Mouse (Mus musculus) ES-E14 (cell line): ENCODE measurements around the gene Inf2. TPM values are rescaled to one million over a fixed set of nuclear protein-coding genes. Genes with fewer than 3 reads are reported as not detected.

Experiments
- DNase-seq: peaks from one replicate; pipeline ENCODE4 v3.0.0-alpha.2; 2013; ENCODE audit warnings: low read depth, low spot score
- H3K27ac ChIP-seq: 2 replicates; pipeline ENCODE4 v1.5.1; 2012; ENCODE audit warnings: low read depth, mild to moderate bottlenecking, low read length, moderate library complexity, mixed read lengths; ENCODE audit not compliant: poor library complexity, insufficient read depth, severe bottlenecking
- H3K36me3 ChIP-seq: 2 replicates; pipeline ENCODE4 v1.6.1; 2012; ENCODE audit warnings: mild to moderate bottlenecking, low read length, moderate library complexity, mixed read lengths; ENCODE audit not compliant: control insufficient read depth, poor library complexity, insufficient read depth, severe bottlenecking
- H3K4me1 ChIP-seq, 2 experiments: fragments of 150-350 bp in 1 of 2; sonication (generic) in 1 of 2; 2 replicates each; pipeline ENCODE4 v1.6.1; 2012; ENCODE audit warnings: low read length in 2 of 2, mild to moderate bottlenecking in 1 of 2, mixed read lengths in 1 of 2; ENCODE audit not compliant: control insufficient read depth in 2 of 2, insufficient read depth in 2 of 2, poor library complexity in 1 of 2
- H3K4me3 ChIP-seq, 2 experiments: fragments of 150-350 bp in 1 of 2; sonication (generic) in 1 of 2; 2 replicates each; pipeline ENCODE4 v1.5.1; 2012; ENCODE audit warnings: low read length in 2 of 2, low read depth in 1 of 2, mild to moderate bottlenecking in 1 of 2, mixed read lengths in 1 of 2; ENCODE audit not compliant: insufficient read depth in 1 of 2, poor library complexity in 1 of 2, severe bottlenecking in 1 of 2
- H3K9ac ChIP-seq: 2 replicates; pipeline ENCODE4 v1.6.1; 2012; ENCODE audit warnings: low read depth, mild to moderate bottlenecking, low read length, mixed read lengths; ENCODE audit not compliant: poor library complexity, insufficient read depth, severe bottlenecking
- H3K9me3 ChIP-seq: fragments of 150-350 bp; sonication (generic); 2 replicates; pipeline ENCODE4 v1.6.1; 2012; ENCODE audit warnings: low read depth, mild to moderate bottlenecking, low read length; ENCODE audit not compliant: control insufficient read depth, insufficient read depth
- CHD2 ChIP-seq: IDR thresholded peaks from 2 replicates; pipeline ENCODE4 v1.6.1; 2014; ENCODE audit warnings: mild to moderate bottlenecking, low read depth, low read length, inconsistent platforms
- HCFC1 ChIP-seq: IDR thresholded peaks from 2 replicates; pipeline ENCODE4 v1.6.1; 2012; ENCODE audit warnings: low read length, inconsistent platforms, borderline replicate concordance; ENCODE audit not compliant: insufficient read depth
- MAFK ChIP-seq: IDR thresholded peaks from 2 replicates; pipeline ENCODE4 v1.6.1; 2014; ENCODE audit warnings: mild to moderate bottlenecking, low read depth, low read length, inconsistent platforms; ENCODE audit not compliant: insufficient read depth
- ZC3H11A ChIP-seq: IDR thresholded peaks from 2 replicates; pipeline ENCODE4 v1.6.1; 2012; ENCODE audit warnings: low read depth, mild to moderate bottlenecking, inconsistent platforms, low read length, borderline replicate concordance
- ZNF384 ChIP-seq: IDR thresholded peaks from 2 replicates; pipeline ENCODE4 v1.6.1; 2012; ENCODE audit warnings: low read depth, low read length, inconsistent platforms
- in situ Hi-C, 2 experiments: fragments of 600-800 bp; cut with MboI; formaldehyde crosslinking; loops; one replicate each; pipeline ENCODE4 v1.15.1; 2025; ENCODE audit warnings: low sequenced_read_pairs in 2 of 2, inconsistent platforms in 1 of 2; ENCODE audit not compliant: unreplicated experiment in 2 of 2
- total RNA-seq: library from RNA; depleted of rRNA; stranded (reverse); fragments of 300-350 nt; gene quantifications from 2 replicates; pipeline ENCODE4 v1.2.3, GENCODE M21; 2012

Inf2 gene
- total RNA-seq, 1 experiment, result 21.0 TPM

GRCm38 (mm10) chr12:112619686-112620353, 31.2 kb downstream of the Inf2 start, which contains the start of gene Adssl1:
TSS of gene Adssl1 (plus strand) at chr12:112620045.
- in situ Hi-C loops, result loop anchor here in 1 of 2 experiments (5.0 kb wide), 1 partner anchor 63 kb away; no protein-coding TSS in a partner anchor
- H3K9ac ChIP-seq, result peak within 1 kb of the TSS; percentile 76
- peaks cover 3 to 24% of the 10 kb centered on the region in 2 experiments; a peak in 1 of 4 replicates for H3K4me1 ChIP-seq
- H3K36me3 ChIP-seq, result no peaks in the 10 kb centered on the region
- no peaks in the 10 kb centered on the region for H3K9me3 ChIP-seq
- H3K27ac ChIP-seq, result no peak within 1 kb of the TSS
- peak within 1 kb of the TSS; percentile 69 to 78 for H3K4me3 ChIP-seq
- DNase-seq, result no peak
- TF ChIP-seq MAFK (no peak), ZC3H11A (no peak), CHD2 (no peak), HCFC1 (no peak), ZNF384 (no peak)

- no peak overlapping the region for H3K27ac ChIP-seq
- no peaks in the 10 kb centered on the region for H3K9me3 ChIP-seq
- no peak for DNase-seq
- TF ChIP-seq CHD2 (no peak), ZNF384 (no peak), HCFC1 (no peak), MAFK (no peak), ZC3H11A (no peak)
- H3K4me1 ChIP-seq, result peaks cover 3 to 24% of the 10 kb centered on the region in 2 experiments; a peak in 1 of 4 replicates
- in situ Hi-C loops, result no loop called here
- H3K4me3 ChIP-seq, result peak overlapping the region; percentile 69 to 78
- peak overlapping the region; percentile 76 for H3K9ac ChIP-seq
- no peaks in the 10 kb centered on the region for H3K36me3 ChIP-seq
Measured at GRCm38 (mm10) chr12:112620354-112621061, 31.9 kb downstream of the Inf2 start.

GRCm38 (mm10) chr12:112621900-112622299, 33.3 kb downstream of the Inf2 start:
- no peak overlapping the region for H3K4me3 ChIP-seq
- H3K9me3 ChIP-seq, result no peaks in the 10 kb centered on the region
- no peaks in the 10 kb centered on the region for H3K36me3 ChIP-seq
- no peak for TF ChIP-seq CHD2
- in situ Hi-C loops, result no loop called here
- H3K27ac ChIP-seq, result no peak overlapping the region
- H3K4me1 ChIP-seq, result peaks cover 3 to 29% of the 10 kb centered on the region in 2 experiments; a peak in 1 of 4 replicates
- DNase-seq, result no peak
- H3K9ac ChIP-seq, result no peak overlapping the region

- no peaks in the 10 kb centered on the region for H3K9me3 ChIP-seq
- DNase-seq, result no peak
- no peak overlapping the region for H3K4me3 ChIP-seq
- H3K27ac ChIP-seq, result no peak overlapping the region
- in situ Hi-C loops, result no loop called here
- H3K36me3 ChIP-seq, result no peaks in the 10 kb centered on the region
- peaks cover 0 to 25% of the 10 kb centered on the region in 2 experiments; a peak in 1 of 4 replicates for H3K4me1 ChIP-seq
- TF ChIP-seq HCFC1 (no peak), ZC3H11A (peak; percentile 22; the same call in 1 of the 2 replicates)
- no peak overlapping the region for H3K9ac ChIP-seq
Measured at GRCm38 (mm10) chr12:112623742-112624141, 35.2 kb downstream of the Inf2 start.

- no peak for DNase-seq
- Histone ChIP-seq H3K4me3 (no peak overlapping the region), H3K4me1 (peaks cover 0 to 18% of the 10 kb centered on the region in 2 experiments; a peak in 2 of 4 replicates), H3K9me3 (no peaks in the 10 kb centered on the region), H3K27ac (no peak overlapping the region), H3K9ac (no peak overlapping the region), H3K36me3 (no peaks in the 10 kb centered on the region)
- no peak for TF ChIP-seq ZC3H11A
- no peak for TF ChIP-seq ZNF384
- TF ChIP-seq CHD2, result no peak
- TF ChIP-seq HCFC1, result no peak
- TF ChIP-seq MAFK, result no peak
- in situ Hi-C loops, result no loop called here
Measured at GRCm38 (mm10) chr12:112625700-112626099, 37.1 kb downstream of the Inf2 start.
